Mouse (Mus musculus) brain, embryonic 18.5 days (tissue): ENCODE results near the gene Peli3.
A peak's percentile ranks its signal among the peaks of the same experiment; 100 is the strongest.

Experiments used
- DNase-seq: peaks from one replicate; pipeline ENCODE4 v3.0.0-alpha.2; 2012; ENCODE audit warnings: low read depth, low spot score

Gene Peli3

DNA sequence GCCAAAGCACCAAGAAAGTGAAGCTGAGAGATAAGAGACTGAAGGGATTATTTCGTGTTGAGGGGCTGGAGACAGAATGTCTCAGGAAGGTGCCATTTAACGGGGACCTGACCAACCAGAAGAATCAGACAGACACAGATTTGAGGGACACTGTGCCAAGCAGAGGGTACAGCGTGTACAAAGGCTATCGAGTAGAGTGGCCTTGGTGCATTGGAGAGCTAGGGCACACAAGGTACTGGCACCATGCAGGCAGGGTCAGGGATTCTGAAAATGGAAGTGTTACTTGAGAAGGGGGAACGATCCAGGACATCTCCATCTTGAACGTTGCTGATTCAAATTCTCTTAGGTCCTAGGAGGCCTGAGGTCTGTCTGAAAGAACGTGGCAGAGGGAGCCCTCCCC is 33.6 kb downstream of the Peli3 start:
- no peak for DNase-seq

DNA sequence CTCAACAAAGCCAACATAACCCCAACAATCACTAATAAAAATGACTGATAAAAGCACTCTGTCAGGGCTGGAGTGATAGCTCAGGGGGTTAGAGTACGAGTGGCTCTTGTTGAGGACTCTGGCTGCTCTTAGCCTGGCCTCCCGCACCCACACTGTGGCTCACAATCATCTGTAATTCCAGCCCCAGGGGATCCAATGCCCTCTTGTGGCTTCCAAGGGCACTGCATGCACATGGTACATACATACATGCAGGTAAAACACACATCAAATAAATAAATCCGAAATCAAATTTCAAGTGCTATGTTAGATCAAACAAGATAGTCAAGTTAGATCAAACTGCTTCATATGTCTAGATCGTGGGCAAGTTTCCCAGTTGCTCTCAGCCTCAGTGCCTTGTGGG is 34.8 kb downstream of the Peli3 start:
- no peak for DNase-seq

DNA sequence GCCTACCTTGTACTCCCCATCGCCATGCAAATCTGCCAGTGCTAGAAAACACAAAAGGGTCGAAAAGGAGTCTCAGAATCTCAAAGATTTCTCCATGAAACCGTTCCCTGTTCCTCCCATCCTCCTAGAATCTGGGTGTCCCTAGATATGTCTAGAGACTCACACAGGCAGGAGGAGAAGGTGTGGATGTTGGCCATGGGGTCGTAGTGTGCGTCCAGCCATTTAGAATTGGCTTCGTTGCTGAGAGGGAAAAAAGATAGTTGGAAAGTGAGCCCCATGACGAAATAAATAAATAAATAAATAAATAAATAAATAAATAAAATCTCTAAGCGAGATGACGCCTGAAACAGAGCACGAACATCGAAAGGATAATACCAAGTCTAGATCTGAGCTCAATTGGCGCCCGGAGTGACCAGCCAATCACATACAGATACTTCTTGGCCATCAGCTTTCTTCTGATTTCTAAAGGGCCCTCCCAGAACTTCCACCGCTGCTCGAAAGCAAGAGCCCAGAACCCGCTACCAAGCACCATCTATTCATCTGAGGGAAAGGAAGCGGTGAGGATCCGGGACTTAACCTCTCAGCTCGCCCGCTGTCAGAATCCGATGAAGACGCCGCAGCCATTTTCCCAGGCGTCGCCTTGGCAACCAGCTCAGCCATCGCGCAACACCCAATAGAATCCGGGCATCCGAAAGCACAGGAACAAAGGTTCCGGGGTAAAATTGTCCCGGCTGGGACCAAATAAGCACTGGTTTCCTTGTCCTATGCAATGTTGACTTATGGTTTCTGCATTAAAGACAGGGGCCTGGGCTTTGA is 36.7 kb downstream of the Peli3 start, which contains the start of gene Bbs1:
TSS of gene Bbs1 (minus strand) at position 650 of the 816 bp plus-strand sequence.
- peak; percentile 75 for DNase-seq

DNA sequence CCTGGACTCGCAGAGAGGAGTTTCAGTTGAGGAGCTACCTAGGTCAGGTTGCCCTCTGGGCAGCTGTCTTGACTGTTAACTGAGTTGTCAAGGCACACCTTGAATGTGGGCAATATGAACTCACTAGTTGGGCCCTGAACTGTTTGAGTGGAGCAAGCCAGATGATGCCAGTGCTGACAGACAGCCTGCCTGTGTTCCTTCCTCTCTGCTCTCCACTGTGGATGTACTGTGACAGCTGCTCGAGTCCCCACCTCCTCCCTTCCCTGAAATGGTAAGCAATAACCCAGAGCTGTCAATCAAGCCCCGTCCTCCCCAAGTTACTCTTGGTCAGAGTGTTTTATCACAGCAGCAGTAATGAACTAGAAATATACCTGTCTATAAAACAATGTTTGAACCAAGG is 43.0 kb downstream of the Peli3 start:
- no peak for DNase-seq

DNA sequence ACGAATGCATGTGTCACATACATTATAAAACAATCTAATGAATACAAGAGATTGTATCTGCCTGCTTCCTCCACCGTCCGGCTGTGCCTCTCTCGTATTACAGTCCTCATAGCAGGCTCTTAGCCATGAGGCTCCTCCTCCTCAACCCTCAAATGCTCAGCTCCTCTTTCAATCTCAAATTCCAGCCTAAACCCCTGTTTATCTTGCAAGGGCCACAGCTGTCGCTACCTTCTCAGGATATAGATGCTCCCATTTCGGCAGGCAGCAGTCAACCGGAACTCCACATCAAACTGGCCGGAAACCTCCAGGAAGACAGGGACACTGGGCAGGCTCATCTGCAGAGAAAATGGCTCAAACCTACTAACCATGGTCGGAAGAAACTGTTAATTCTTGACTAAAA is 44.0 kb downstream of the Peli3 start:
- no peak for DNase-seq

DNA sequence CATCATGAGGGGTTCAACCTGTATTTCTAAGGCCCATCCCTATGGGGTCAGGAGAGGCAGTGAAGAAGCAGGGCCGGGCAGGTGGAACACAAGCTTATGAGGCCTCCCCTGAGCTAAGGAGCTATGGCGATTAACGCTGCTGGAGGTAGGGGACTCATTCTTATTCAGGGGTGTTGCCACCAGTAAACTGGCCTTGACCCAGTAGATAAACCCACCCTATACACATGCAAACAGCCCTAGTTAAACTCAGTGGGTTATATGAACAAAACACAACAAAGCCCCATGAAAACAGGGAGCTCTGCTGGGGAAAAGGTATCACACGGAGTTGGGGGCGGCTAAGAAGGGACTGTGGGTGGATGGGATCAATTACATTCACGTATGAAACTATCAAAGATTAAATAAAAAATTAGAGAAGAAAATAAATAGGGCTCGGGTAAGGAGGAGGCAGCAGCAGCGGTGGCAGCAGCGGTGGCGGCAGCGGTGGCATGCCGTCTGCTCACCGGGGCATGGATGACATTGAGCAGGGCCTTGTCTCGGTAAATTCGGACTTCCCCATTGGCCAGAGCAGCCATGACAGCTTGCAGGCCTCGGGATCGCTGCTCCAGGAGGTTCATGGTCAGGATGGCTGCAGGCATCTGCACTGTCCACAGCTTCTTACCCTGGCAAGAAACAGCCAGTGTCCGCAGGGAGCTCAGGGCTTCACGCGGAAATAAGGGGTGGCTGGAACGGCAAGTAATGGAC is 46.0 kb downstream of the Peli3 start:
- no peak for DNase-seq

DNA sequence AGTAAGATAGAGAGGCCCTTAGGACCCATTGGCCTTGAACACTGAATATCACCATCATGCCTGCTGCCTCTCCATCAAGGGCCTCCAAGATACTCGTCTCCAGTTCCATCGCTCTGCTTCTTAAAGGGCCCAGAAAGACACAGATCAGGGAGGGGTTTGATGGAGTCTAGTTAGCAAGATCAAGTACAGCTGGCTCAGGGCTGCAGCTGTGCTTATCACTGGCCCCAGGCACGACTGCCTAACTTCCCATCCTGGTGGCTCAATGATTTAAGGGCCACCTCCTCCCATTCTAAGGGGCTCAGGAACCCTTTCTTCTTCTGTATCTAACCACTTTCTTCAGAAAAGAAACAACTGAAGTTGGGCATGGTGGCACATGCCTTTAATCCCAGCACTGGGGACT is 51.1 kb downstream of the Peli3 start:
- no peak for DNase-seq

DNA sequence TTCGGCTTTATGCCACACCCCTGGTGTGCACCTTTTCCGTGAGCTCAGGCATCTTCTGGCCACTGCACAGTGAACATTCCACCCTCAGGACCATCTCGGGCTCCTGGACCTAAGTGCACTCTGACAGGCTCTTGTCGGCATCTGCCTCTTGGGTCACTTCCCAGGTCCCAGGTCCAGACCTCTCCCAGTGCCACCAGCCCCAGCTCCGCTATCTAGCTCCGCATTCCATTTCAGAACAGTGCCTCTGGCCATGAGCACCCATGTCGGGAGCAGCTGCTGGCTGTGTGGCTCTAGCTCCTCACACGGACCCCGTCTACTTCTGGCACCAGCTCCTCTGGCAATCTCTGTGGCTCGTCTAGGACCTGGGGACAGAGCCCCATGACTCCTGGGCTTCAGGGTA is 53.1 kb downstream of the Peli3 start:
- no peak for DNase-seq

DNA sequence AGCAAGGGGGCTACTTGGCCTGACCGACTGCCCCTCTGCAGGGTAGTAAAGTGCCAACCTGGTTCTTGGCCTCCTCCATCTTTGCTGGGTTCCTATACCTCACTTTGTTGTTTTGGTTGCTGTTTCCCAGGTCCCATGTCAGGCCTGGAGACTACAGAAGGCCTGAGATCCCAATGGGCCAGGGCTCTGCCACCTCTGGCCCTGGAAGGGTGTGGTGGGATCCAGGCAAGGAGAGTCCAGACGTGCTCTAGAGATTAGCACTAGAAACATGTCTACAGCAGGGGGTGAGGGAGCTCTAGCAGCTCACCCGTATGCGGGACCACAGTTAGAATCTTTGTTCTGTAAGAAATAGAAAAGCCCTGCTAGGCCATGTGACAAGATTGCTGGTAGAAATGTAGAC is 59.0 kb downstream of the Peli3 start:
- no peak for DNase-seq
